ENCODE assay signal across 24 mouse cellular contexts in the genomic region with DNA sequence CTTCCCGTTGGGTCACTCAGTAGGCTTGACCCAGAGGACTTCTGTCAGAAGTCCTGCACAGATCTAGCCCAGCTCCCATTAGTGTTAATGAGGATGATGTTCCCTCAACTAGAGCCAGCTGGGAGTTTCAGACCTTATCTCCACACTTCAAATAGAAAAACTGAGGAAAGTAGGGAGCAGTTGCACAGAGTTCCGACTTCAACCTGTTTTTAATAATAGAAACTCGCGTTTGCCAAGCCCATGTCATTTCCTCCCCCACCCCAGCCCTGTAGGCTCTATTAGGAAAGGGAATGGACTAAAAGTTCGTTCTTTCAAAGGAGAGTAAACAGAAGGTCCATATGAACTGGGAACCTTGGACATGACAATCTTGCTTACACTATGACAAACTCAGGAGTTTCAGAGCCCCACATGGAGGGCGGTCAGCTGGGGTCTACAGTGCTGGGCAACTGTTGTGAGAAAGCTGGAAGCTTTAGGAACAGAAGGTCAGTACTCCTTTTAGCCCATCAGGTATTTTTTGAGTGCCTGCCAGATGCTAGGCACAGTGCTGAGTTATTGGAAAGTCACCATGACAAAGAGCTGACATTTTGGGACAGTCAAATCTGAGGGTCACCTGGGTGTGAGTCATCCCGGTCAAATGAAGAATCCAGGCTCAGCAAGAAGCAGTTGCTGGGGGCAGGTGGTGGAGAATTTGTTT.
DNase-seq lines count a peak whose midpoint lies in the region; ATAC-seq and TF ChIP-seq lines count a peak whose summit lies in the region.
"Had no signal": no experiment of that assay in that cellular context is flagged by ENCODE, and none has a peak within 500 bp of the region (broad histone marks: within the 10 kb centered on the region; RNA-seq: fewer than 3 reads in every experiment).

No protein-coding gene starts in this region.

- H3K36me3 ChIP-seq in embryonic facial prominence, embryonic 12.5 days = no peaks in the 10 kb centered on the region
- H3K36me3 ChIP-seq in embryonic facial prominence, embryonic 10.5 days (replicated peaks) = no peaks in the 10 kb centered on the region
- H3K36me3 ChIP-seq in kidney, embryonic 16.5 days (ENCODE audit: insufficient read depth, low read length) = no peaks in the 10 kb centered on the region
- H3K36me3 ChIP-seq in limb, embryonic 14.5 days (ENCODE audit: control insufficient read depth, insufficient read depth, low read length) = no peaks in the 10 kb centered on the region
- no peaks in the 10 kb centered on the region for H3K36me3 ChIP-seq in midbrain, embryonic 13.5 days
- H3K36me3 ChIP-seq: forebrain, embryonic 12.5 days had no signal

- H3K4me1 ChIP-seq in embryonic facial prominence, embryonic 12.5 days = peaks cover 27% of the 10 kb centered on the region
- peaks cover 65% of the 10 kb centered on the region for H3K4me1 ChIP-seq in embryonic facial prominence, embryonic 10.5 days
- H3K4me1 ChIP-seq in kidney, embryonic 16.5 days (ENCODE audit: insufficient read depth, low read length) = peaks cover 30% of the 10 kb centered on the region
- H3K4me1 ChIP-seq in limb, embryonic 14.5 days (ENCODE audit: control insufficient read depth, insufficient read depth, low read length) = peaks cover 25% of the 10 kb centered on the region
- peaks cover 16% of the 10 kb centered on the region for H3K4me1 ChIP-seq in midbrain, embryonic 13.5 days (replicated peaks)

- TF ChIP-seq POLR2A in limb, embryonic 14.5 days (IDR thresholded peaks at IDR 0.05; ENCODE audit: borderline replicate concordance, extremely low read depth, insufficient read depth, insufficient read length) = no peak

- WGBS in embryonic facial prominence, embryonic 12.5 days = 49% methylated on average over 7 of the region's 7 CpGs
- WGBS in embryonic facial prominence, embryonic 10.5 days = 64% methylated on average over 7 of the region's 7 CpGs
- 68% methylated on average over 7 of the region's 7 CpGs for WGBS in kidney, embryonic 16.5 days
- WGBS in limb, embryonic 14.5 days = 41% methylated on average over 7 of the region's 7 CpGs
- 89% methylated on average over 7 of the region's 7 CpGs for WGBS in midbrain, embryonic 13.5 days

- ATAC-seq in embryonic facial prominence, embryonic 12.5 days (ENCODE audit: insufficient number of reproducible peaks, insufficient read depth, low FRiP score, low TSS enrichment) = no peak
- ATAC-seq in kidney, embryonic 16.5 days (ENCODE audit: low FRiP score, low TSS enrichment) = no peak
- ATAC-seq in limb, embryonic 14.5 days (ENCODE audit: low FRiP score, low read depth) = 0 out of 2 replicates have a peak, but pooled peaks have one; percentile 4
- ATAC-seq in midbrain, embryonic 13.5 days = no peak
- ATAC-seq: activated CD4-positive, CD25-positive, alpha-beta regulatory T cell, adult 4 months; hindbrain, embryonic 16.5 days; intestine, embryonic 16.5 days had no signal

- no peak overlapping the region for H3K4me3 ChIP-seq in embryonic facial prominence, embryonic 12.5 days
- H3K4me3 ChIP-seq in embryonic facial prominence, embryonic 10.5 days = no peak overlapping the region
- H3K4me3 ChIP-seq in kidney, embryonic 16.5 days (ENCODE audit: low read length) = no peak overlapping the region
- no peak overlapping the region for H3K4me3 ChIP-seq in limb, embryonic 14.5 days (replicated peaks; ENCODE audit: low read length)
- H3K4me3 ChIP-seq in midbrain, embryonic 13.5 days (replicated peaks) = no peak overlapping the region
- H3K4me3 ChIP-seq: forebrain, embryonic 12.5 days; myocyte had no signal

- no peaks in the 10 kb centered on the region for H3K27me3 ChIP-seq in embryonic facial prominence, embryonic 12.5 days
- 0 out of 2 replicates have a peak, but pooled peaks cover 4% of the 10 kb centered on the region for H3K27me3 ChIP-seq in embryonic facial prominence, embryonic 10.5 days (replicated peaks; ENCODE audit: low read depth, poor library complexity, severe bottlenecking)
- H3K27me3 ChIP-seq in kidney, embryonic 16.5 days (ENCODE audit: insufficient read depth, low read length) = no peaks in the 10 kb centered on the region
- H3K27me3 ChIP-seq in limb, embryonic 14.5 days (ENCODE audit: control insufficient read depth, insufficient read depth, low read length) = no peaks in the 10 kb centered on the region
- H3K27me3 ChIP-seq in midbrain, embryonic 13.5 days = 0 out of 2 replicates have a peak, but pooled peaks cover 3% of the 10 kb centered on the region

- H3K9ac ChIP-seq in embryonic facial prominence, embryonic 12.5 days = no peak overlapping the region
- H3K9ac ChIP-seq in kidney, embryonic 16.5 days (replicated peaks; ENCODE audit: low read length) = no peak overlapping the region
- H3K9ac ChIP-seq in limb, embryonic 14.5 days (ENCODE audit: low read depth, low read length, severe bottlenecking) = no peak overlapping the region
- H3K9ac ChIP-seq in midbrain, embryonic 13.5 days (replicated peaks) = no peak overlapping the region
- H3K9ac ChIP-seq: forebrain, embryonic 12.5 days had no signal

- DNase-seq in adrenal gland, adult 2 months = peak; percentile 52
- DNase-seq in adrenal gland, postnatal 14 days = no peak
- DNase-seq in embryonic facial prominence, embryonic 10.5 days (ENCODE audit: low spot score) = no peak
- DNase-seq in kidney, adult 9 months = peak; percentile 19
- DNase-seq in limb, embryonic 14.5 days (ENCODE audit: low spot score) = no peak
- DNase-seq: adrenal gland, postnatal 25 days; embryo, embryonic 11 days; gastrocnemius, postnatal 25 days; kidney, postnatal 10 days; lung, adult 18-20 months; lung, postnatal 14 days; midbrain, embryonic 14.5 days; retina, postnatal 1 day; thymus, adult 2 months had no signal

- H3K4me2 ChIP-seq in embryonic facial prominence, embryonic 12.5 days (replicated peaks) = no peak overlapping the region
- H3K4me2 ChIP-seq in kidney, embryonic 16.5 days (replicated peaks; ENCODE audit: low read depth, low read length) = no peak overlapping the region
- H3K4me2 ChIP-seq in limb, embryonic 14.5 days (replicated peaks; ENCODE audit: low read depth, low read length, severe bottlenecking) = no peak overlapping the region
- H3K4me2 ChIP-seq in midbrain, embryonic 13.5 days (replicated peaks) = no peak overlapping the region
- H3K4me2 ChIP-seq: forebrain, embryonic 12.5 days; heart, embryonic 11.5 days; liver, embryonic 11.5 days had no signal

- H3K27ac ChIP-seq in embryonic facial prominence, embryonic 12.5 days = 0 out of 2 replicates have a peak overlapping the region, but pooled peaks have one; percentile 36
- H3K27ac ChIP-seq in embryonic facial prominence, embryonic 10.5 days (replicated peaks) = no peak overlapping the region
- no peak overlapping the region for H3K27ac ChIP-seq in kidney, embryonic 16.5 days (ENCODE audit: low read length)
- H3K27ac ChIP-seq in limb, embryonic 14.5 days (replicated peaks; ENCODE audit: low read depth, low read length) = no peak overlapping the region
- no peak overlapping the region for H3K27ac ChIP-seq in midbrain, embryonic 13.5 days
- H3K27ac ChIP-seq: forebrain, embryonic 12.5 days had no signal

- H3K9me3 ChIP-seq in embryonic facial prominence, embryonic 12.5 days = no peaks in the 10 kb centered on the region
- H3K9me3 ChIP-seq in embryonic facial prominence, embryonic 10.5 days = no peaks in the 10 kb centered on the region
- no peaks in the 10 kb centered on the region for H3K9me3 ChIP-seq in kidney, embryonic 16.5 days (ENCODE audit: low read length)
- H3K9me3 ChIP-seq in limb, embryonic 14.5 days (ENCODE audit: control insufficient read depth, low read length) = no peaks in the 10 kb centered on the region
- H3K9me3 ChIP-seq in midbrain, embryonic 13.5 days = no peaks in the 10 kb centered on the region
- H3K9me3 ChIP-seq: forebrain, embryonic 12.5 days had no signal

Comparison
In these comparisons a context has a peak if more than half of its experiments do, and no peak if none do; other contexts are left out.
1. DNase-seq: peak in adrenal gland, adult 2 months (single experiment) and kidney, adult 9 months (single experiment); none in adrenal gland, postnatal 14 days (single experiment), embryonic facial prominence, embryonic 10.5 days (single experiment) and limb, embryonic 14.5 days (single experiment).